Mouse (Mus musculus) heart, postnatal 25 days (tissue): ENCODE data around the gene Fchsd2. TPM values are rescaled to one million over a fixed set of nuclear protein-coding genes. Genes with fewer than 3 reads are reported as not detected.
"Not testable (repeated sequence)": the region's sequence is repeated elsewhere in the genome, so short reads cannot be mapped to it uniquely, and the experiment has no call there.

ENCODE experiments used
- DNase-seq: peaks from one replicate; pipeline ENCODE4 v3.0.0; 2022; ENCODE audit warnings: low spot score
- intact Hi-C: fragments of 180-260 bp; cut with DNase I; formaldehyde crosslinking; loops from one replicate; pipeline ENCODE4 v1.15.1; 2025
- total RNA-seq, 2 experiments: library from RNA; stranded (reverse); gene quantifications; 2 replicates each; pipeline ENCODE4 v1.2.3; 2021

Fchsd2 gene
- total RNA-seq, 2 experiments from 2014 or later: 20.1 to 29.1 TPM

- intact Hi-C loops: loop anchor here (2.0 to 5.0 kb wide), 3 partner anchors 121 to 179 kb away; no protein-coding TSS in a partner anchor
- no peak for DNase-seq
These were observed 16.0 kb downstream of the Fchsd2 start for GRCm38 (mm10) chr7:101108653-101109005.

GRCm38 (mm10) chr7:101109006-101109855 lies 16.6 kb downstream of the Fchsd2 start:
- intact Hi-C loops: loop anchor here (2.0 to 5.0 kb wide), 3 partner anchors 122 to 178 kb away; no protein-coding TSS in a partner anchor
- DNase-seq: peak; percentile 18

GRCm38 (mm10) chr7:101109856-101110350 lies 17.2 kb downstream of the Fchsd2 start:
- intact Hi-C loops: loop anchor here (2.0 to 5.0 kb wide), 3 partner anchors 121 to 177 kb away; no protein-coding TSS in a partner anchor
- no peak for DNase-seq

- no peak for DNase-seq
- intact Hi-C loops: no loop called here
These were observed 20.7 kb downstream of the Fchsd2 start for GRCm38 (mm10) chr7:101113410-101113809.

GRCm38 (mm10) chr7:101114328-101114727 lies 21.7 kb downstream of the Fchsd2 start:
- intact Hi-C loops: no loop called here
- DNase-seq: no peak

GRCm38 (mm10) chr7:101119391-101119790 lies 26.7 kb downstream of the Fchsd2 start:
- intact Hi-C loops: no loop called here
- DNase-seq: no peak

- no peak for DNase-seq
- intact Hi-C loops: loop anchor here (5.0 kb wide), 1 partner anchor 104 kb away; no protein-coding TSS in a partner anchor
These were observed 31.1 kb downstream of the Fchsd2 start for GRCm38 (mm10) chr7:101123579-101124347.

- DNase-seq: no peak
- intact Hi-C loops: no loop called here
These were observed 35.1 kb downstream of the Fchsd2 start for GRCm38 (mm10) chr7:101127737-101128136.

- no peak for DNase-seq
- intact Hi-C loops: no loop called here
These were observed 35.9 kb downstream of the Fchsd2 start for GRCm38 (mm10) chr7:101128536-101128935.

- no peak for DNase-seq
- intact Hi-C loops: no loop called here
These were observed 38.0 kb downstream of the Fchsd2 start for GRCm38 (mm10) chr7:101130646-101131045.

GRCm38 (mm10) chr7:101131281-101131680 lies 38.6 kb downstream of the Fchsd2 start:
- DNase-seq: no peak
- intact Hi-C loops: no loop called here

GRCm38 (mm10) chr7:101133591-101133990 lies 40.9 kb downstream of the Fchsd2 start:
- intact Hi-C loops: no loop called here
- DNase-seq: no peak

GRCm38 (mm10) chr7:101134117-101134516 lies 41.5 kb downstream of the Fchsd2 start:
- DNase-seq: no peak
- intact Hi-C loops: no loop called here

GRCm38 (mm10) chr7:101138819-101139218 lies 46.2 kb downstream of the Fchsd2 start:
- intact Hi-C loops: no loop called here
- no peak for DNase-seq

- intact Hi-C loops: no loop called here
- DNase-seq: no peak
These were observed 50.2 kb downstream of the Fchsd2 start for GRCm38 (mm10) chr7:101142907-101143306.

- DNase-seq: no peak
- intact Hi-C loops: no loop called here
These were observed 51.6 kb downstream of the Fchsd2 start for GRCm38 (mm10) chr7:101144222-101144621.

- intact Hi-C loops: no loop called here
- no peak for DNase-seq
These were observed 56.4 kb downstream of the Fchsd2 start for GRCm38 (mm10) chr7:101149039-101149438.

GRCm38 (mm10) chr7:101154883-101155282 lies 62.2 kb downstream of the Fchsd2 start:
- intact Hi-C loops: not testable (repeated sequence)

GRCm38 (mm10) chr7:101155284-101155683 lies 62.6 kb downstream of the Fchsd2 start:
- no peak for DNase-seq
- intact Hi-C loops: no loop called here

More at GRCm38 (mm10) chr7:101154883-101155282, 62.2 kb downstream of the Fchsd2 start:
- DNase-seq: not testable (repeated sequence)

- DNase-seq: no peak
- intact Hi-C loops: no loop called here
These were observed 67.6 kb downstream of the Fchsd2 start for GRCm38 (mm10) chr7:101160266-101160665.

- intact Hi-C loops: no loop called here
- no peak for DNase-seq
These were observed 70.1 kb downstream of the Fchsd2 start for GRCm38 (mm10) chr7:101162781-101163180.
